Mouse (Mus musculus) cortical plate, adult 2 months (tissue): Measurements from ENCODE around the gene Scaf1.

Experiments used
- CTCF ChIP-seq: fragments of 200-500 bp; IDR thresholded peaks from 2 replicates; pipeline ENCODE4 v1.5.1; 2011; ENCODE audit warnings: mild to moderate bottlenecking, control low read depth, low read length; ENCODE audit not compliant: insufficient read depth; ENCODE audit errors: extremely low read depth
- POLR2A ChIP-seq: fragments of 200-500 bp; IDR thresholded peaks from 2 replicates; pipeline ENCODE4 v1.6.1; 2011; ENCODE audit warnings: mild to moderate bottlenecking, low read length, control low read depth; ENCODE audit not compliant: insufficient read depth; ENCODE audit errors: extremely low read depth

DNA sequence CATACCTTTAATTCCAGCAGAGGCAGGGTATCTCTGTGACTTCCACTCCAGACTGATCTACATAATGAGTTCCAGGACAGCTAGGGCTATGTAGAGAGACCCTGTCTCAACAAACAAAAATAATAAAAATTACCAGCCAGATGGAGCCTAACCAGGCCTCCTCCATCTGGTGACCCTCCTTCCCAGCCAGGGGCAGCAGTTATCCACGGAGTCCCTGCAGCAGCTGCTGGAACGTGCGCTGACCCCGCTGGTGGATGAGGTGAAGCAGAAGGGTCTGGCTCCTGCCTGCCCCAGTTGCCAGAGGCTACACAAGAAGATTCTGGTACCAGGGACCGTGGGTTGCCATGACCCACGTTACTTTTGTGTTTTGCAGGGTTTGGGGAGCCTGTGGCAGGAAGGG lies 59.9 kb downstream of the Scaf1 start:
- TF ChIP-seq CTCF (no peak), POLR2A (no peak)
